Mouse (Mus musculus): ENCODE data around the gene Pdhb. TPM values are rescaled to one million over a fixed set of nuclear protein-coding genes. Genes with fewer than 3 reads are reported as not detected.

Gene Pdhb
- 100 to 1,000 TPM; 130 to 136 TPM for total RNA-seq (2023)

GRCm38 (mm10) chr14:8172507-8173410 lies at the start of gene Pdhb:
Gene Pdhb (minus strand): TSS chr14:8173025.

GRCm38 (mm10) chr14:8213803-8214224 lies 41.0 kb upstream of the Pdhb start, which contains the start of gene Kctd6:
Gene Kctd6 (plus strand): TSS chr14:8214140.

Other genes starting within 250 kb of the Pdhb start
- not detected for gene Gm45521, start 215.7 kb downstream of the Pdhb start, total RNA-seq (2023)
- gene Dnase1l3, start 178.5 kb downstream of the Pdhb start, total RNA-seq (2023) = 10 to 100 TPM; 24.5 to 30.4 TPM
- 1 to 10 TPM; 2.2 to 2.5 TPM for gene Abhd6, start 170.1 kb downstream of the Pdhb start, total RNA-seq (2023)
- gene Rpp14, start 92.7 kb downstream of the Pdhb start, total RNA-seq (2023) = 10 to 100 TPM; 12.7 to 12.9 TPM
- 10 to 100 TPM; 43.4 to 52.1 TPM for gene Pxk, start 74.8 kb downstream of the Pdhb start, total RNA-seq (2023)
- 10 to 100 TPM; 23.7 to 28.7 TPM for gene Kctd6, start 41.1 kb upstream of the Pdhb start, total RNA-seq (2023)
- not detected for gene Acox2, start 86.3 kb upstream of the Pdhb start, total RNA-seq (2023)
- gene Fam107a, start 145.0 kb upstream of the Pdhb start, total RNA-seq (2023) = not detected
- not detected for gene Oit1, start 205.7 kb upstream of the Pdhb start, total RNA-seq (2023)